Mouse (Mus musculus) embryonic facial prominence, embryonic 14.5 days (tissue): ENCODE data around the gene Cep70. TPM values are rescaled to one million over a fixed set of nuclear protein-coding genes. Genes with fewer than 3 reads are reported as not detected.

Experiments used
- ATAC-seq: fragments of 200-750 bp; cut with Nextera tagmentation; 2 replicates; pipeline ENCODE4 v1.8.0; 2017; ENCODE audit warnings: low read depth, moderate number of reproducible peaks, moderate TSS enrichment
- DNase-seq: peaks from one replicate; pipeline ENCODE4 v3.0.0-alpha.2; 2015; ENCODE audit warnings: low spot score
- H3K27ac ChIP-seq: fragments of 300-500 bp; sonication (generic); replicated peaks from 2 replicates; pipeline ENCODE4 v1.5.1; 2014; ENCODE audit warnings: low read depth, mild to moderate bottlenecking, low read length, moderate library complexity
- H3K27me3 ChIP-seq: fragments of 300-500 bp; sonication (generic); replicated peaks from 2 replicates; pipeline ENCODE4 v1.6.1; 2014; ENCODE audit warnings: low read length; ENCODE audit not compliant: control insufficient read depth, insufficient read depth
- H3K36me3 ChIP-seq: fragments of 300-500 bp; sonication (generic); 2 replicates; pipeline ENCODE4 v1.6.1; 2014; ENCODE audit warnings: low read length, mixed read lengths; ENCODE audit not compliant: control insufficient read depth, insufficient read depth
- H3K4me1 ChIP-seq: fragments of 300-500 bp; sonication (generic); 2 replicates; pipeline ENCODE4 v1.6.1; 2014; ENCODE audit warnings: antibody characterized with exemption, low read length; ENCODE audit not compliant: control insufficient read depth, insufficient read depth
- H3K4me2 ChIP-seq: fragments of 300-500 bp; sonication (generic); 2 replicates; pipeline ENCODE4 v1.6.1; 2014; ENCODE audit warnings: low read depth, mild to moderate bottlenecking, low read length, moderate library complexity, mixed read lengths
- H3K4me3 ChIP-seq: fragments of 300-500 bp; sonication (generic); 2 replicates; pipeline ENCODE4 v1.5.1; 2014; ENCODE audit warnings: low read depth, mild to moderate bottlenecking, low read length
- H3K9ac ChIP-seq: fragments of 300-500 bp; sonication (generic); 2 replicates; pipeline ENCODE4 v1.6.1; 2014; ENCODE audit warnings: low read depth, mild to moderate bottlenecking, low read length, moderate library complexity, mixed read lengths
- H3K9me3 ChIP-seq: fragments of 300-500 bp; sonication (generic); 2 replicates; pipeline ENCODE4 v1.6.1; 2016; ENCODE audit warnings: low read length; ENCODE audit not compliant: control insufficient read depth
- whole genome bisulfite sequencing: fragments of 180-500 bp; shearing (Covaris S2); extraction: QIAGEN DNeasy Blood & Tissue Kit; methylation state at CpG from one replicate; pipeline ENCODE4 v1.1.7; 2014; 5-methylcytosine and 5-hydroxymethylcytosine counted together
- polyA plus RNA-seq: library from polyadenylated mRNA; unstranded; fragments of >200 nt; fragmentation: Nextera tagmentation; extraction: Ambion mirVana; gene quantifications from 2 replicates; pipeline ENCODE4 v1.2.1, GENCODE M21; 2014

The Cep70 gene
- polyA plus RNA-seq, 1 experiment from 2014 or later: 22.2 TPM

DNA sequence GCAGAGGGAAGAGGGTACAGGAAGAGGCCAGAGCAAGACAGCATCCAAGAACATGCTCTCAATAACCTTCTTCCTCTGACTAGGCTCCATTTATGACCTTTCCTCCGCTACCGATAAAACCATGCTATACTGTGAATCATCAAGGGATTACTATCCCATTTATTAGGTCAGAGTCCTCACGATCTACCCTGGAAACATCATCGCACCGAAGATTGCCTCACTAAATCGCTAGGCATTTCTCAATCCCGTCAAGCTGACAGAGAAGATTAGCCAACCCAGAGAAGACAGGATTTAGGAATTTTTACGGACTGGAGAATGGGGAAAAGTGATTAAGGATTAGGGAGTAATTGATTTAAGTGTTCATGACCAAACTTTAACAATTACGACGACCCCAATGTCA is 4.9 kb upstream of the Cep70 start:
- H3K4me2 ChIP-seq: no peak overlapping the region
- no peak overlapping the region for H3K9ac ChIP-seq
- H3K9me3 ChIP-seq: no peaks in the 10 kb centered on the region
- H3K4me1 ChIP-seq: no peaks in the 10 kb centered on the region
- no peaks in the 10 kb centered on the region for H3K36me3 ChIP-seq
- no peak for ATAC-seq
- H3K27me3 ChIP-seq: no peaks in the 10 kb centered on the region
- DNase-seq: no peak
- no peak overlapping the region for H3K4me3 ChIP-seq
- no peak overlapping the region for H3K27ac ChIP-seq
- 77% methylated on average over 10 of the region's 10 CpGs for WGBS

DNA sequence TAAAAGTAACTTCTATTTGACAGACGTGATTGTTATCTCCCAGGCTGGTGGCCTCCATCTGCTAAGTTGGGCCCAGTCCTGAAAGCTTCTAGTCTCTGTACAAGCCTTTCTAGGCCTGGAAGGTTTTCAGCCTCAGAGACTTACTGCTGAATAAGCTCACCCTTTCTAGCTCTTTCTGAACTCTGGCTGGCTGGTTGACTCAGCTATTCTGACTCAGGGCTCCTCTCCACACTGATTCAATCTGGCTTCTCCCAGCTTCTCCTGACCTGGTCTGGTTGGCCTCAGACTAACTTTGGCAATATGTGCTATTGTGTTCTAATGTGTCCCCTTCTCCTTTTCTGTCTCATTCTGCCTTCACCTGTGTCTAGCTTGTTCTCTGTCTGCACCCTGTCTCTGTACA is 3.9 kb upstream of the Cep70 start:
- ATAC-seq (no peak), DNase-seq (no peak)
- no peak overlapping the region for H3K4me2 ChIP-seq
- H3K4me3 ChIP-seq: no peak overlapping the region
- no peak overlapping the region for H3K9ac ChIP-seq
- WGBS: 64% methylated on average over 1 of the region's 1 CpGs
- H3K4me1 ChIP-seq: no peaks in the 10 kb centered on the region
- H3K9me3 ChIP-seq: no peaks in the 10 kb centered on the region
- H3K36me3 ChIP-seq: no peaks in the 10 kb centered on the region
- no peaks in the 10 kb centered on the region for H3K27me3 ChIP-seq
- H3K27ac ChIP-seq: no peak overlapping the region

DNA sequence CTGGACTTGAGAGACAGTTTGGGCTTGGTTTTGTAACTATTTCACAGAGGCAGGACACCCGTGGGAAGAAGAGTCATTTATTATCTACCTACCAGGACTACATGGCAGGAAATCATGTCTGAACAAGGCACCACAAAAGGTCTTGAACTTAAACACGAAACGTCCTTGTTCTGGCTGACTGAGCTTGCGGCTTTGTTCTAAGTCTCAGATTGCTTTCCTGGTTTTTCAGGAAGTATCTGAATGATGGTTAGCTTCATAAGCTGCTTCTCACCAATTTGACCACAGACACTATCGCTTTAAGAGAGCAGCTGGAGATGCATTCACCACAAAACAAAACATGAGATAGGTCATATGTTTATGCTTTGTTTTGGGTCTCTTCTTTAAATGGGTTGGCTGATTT is 2.6 kb upstream of the Cep70 start:
- Histone ChIP-seq H3K4me1 (no peaks in the 10 kb centered on the region), H3K4me2 (no peak overlapping the region), H3K27ac (no peak overlapping the region), H3K4me3 (no peak overlapping the region), H3K36me3 (no peaks in the 10 kb centered on the region), H3K27me3 (no peaks in the 10 kb centered on the region), H3K9ac (no peak overlapping the region), H3K9me3 (no peaks in the 10 kb centered on the region)
- ATAC-seq (no peak), DNase-seq (no peak)
- 65% methylated on average over 5 of the region's 5 CpGs for WGBS

DNA sequence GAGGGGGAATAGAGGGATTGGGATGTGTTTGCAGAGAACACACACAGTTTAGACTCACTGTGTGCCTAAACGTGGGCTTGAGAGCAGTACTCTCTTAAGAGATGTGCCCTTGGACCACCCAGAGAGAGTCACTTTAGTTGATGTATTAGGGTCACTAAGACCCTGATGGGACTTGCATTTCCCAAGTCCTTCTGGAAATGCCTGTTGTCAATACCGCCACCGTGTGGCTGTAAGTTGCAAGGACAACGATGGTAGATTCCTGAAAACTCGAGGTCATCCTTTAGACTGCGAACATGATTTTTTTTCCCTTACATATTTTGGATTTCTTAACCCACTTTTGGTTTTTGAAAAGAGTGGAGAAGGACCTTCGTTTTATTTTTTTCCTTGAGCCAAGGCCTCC is 1.1 kb upstream of the Cep70 start:
- peak overlapping the region; percentile 70 for H3K4me2 ChIP-seq
- H3K36me3 ChIP-seq: no peaks in the 10 kb centered on the region
- WGBS: 4% methylated on average over 7 of the region's 7 CpGs
- ATAC-seq (no peak), DNase-seq (peak; percentile 74)
- no peaks in the 10 kb centered on the region for H3K27me3 ChIP-seq
- no peak overlapping the region for H3K4me3 ChIP-seq
- H3K9ac ChIP-seq: no peak overlapping the region
- no peak overlapping the region for H3K27ac ChIP-seq
- no peaks in the 10 kb centered on the region for H3K9me3 ChIP-seq
- H3K4me1 ChIP-seq: no peaks in the 10 kb centered on the region

DNA sequence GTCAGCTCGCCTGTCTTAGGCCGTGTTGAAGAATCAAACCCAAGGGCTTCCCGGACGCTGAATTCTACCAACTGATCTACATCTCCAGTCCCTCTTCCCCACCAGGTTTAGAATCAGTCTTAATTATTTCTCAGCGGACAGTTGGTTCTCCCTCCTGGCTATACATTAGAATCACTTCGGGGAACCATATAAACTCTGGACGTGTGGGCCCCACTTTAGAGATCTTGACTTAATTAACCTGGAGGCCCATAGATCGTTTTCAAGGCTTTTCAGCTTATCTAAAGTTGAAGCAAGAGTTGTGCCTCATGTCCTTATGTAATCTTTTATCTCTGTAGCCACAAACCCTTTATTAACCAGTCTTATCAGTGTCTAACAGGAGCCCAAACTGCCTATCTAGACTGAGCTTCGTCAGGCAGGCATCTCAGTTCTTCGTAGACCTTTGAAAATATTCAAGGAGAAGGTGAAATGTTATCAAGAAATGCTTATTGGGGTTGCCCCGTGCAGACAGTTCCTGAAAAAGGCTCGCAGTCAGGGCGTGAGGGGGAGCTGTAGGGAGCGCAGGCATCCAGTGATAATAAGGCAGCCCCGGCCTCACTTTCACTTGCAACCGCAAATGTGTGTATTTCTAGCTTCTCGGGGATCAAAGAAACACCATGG is 506 bp upstream of the Cep70 start:
- WGBS: 8% methylated on average over 17 of the region's 17 CpGs

DNA sequence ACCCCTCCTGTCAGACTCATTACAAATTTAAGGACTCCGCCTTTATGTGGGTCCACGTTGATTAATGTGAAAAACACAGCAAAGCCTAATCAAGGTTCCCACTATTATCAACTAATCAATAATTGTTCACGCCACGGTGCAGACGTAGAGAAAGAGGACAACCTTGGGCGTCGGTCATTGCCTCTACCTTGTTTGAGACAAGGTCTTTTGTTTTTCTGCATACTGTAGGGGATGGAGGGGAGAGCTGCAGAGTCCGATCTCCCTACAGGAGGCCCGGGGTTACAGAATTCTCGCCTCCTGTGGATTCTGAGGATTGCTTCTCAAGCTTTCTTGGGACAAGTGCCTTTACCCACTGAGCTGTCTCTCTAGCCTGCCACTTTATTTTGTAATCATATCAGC is 727 bp downstream of the Cep70 start:
- H3K27me3 ChIP-seq: no peaks in the 10 kb centered on the region
- H3K27ac ChIP-seq: peak overlapping the region; percentile 42; the same call in 1 of the 2 replicates
- peak overlapping the region; percentile 75 for H3K4me3 ChIP-seq
- no peaks in the 10 kb centered on the region for H3K9me3 ChIP-seq
- H3K36me3 ChIP-seq: no peaks in the 10 kb centered on the region
- H3K4me1 ChIP-seq: no peaks in the 10 kb centered on the region
- WGBS: 2% methylated on average over 10 of the region's 10 CpGs
- ATAC-seq: peak; percentile 21; the same call in 1 of the 2 replicates
- H3K4me2 ChIP-seq: peak overlapping the region; percentile 70
- DNase-seq: no peak
- peak overlapping the region; percentile 77 for H3K9ac ChIP-seq

More for the DNA sequence above, 506 bp upstream of the Cep70 start:
- Histone ChIP-seq H3K36me3 (no peaks in the 10 kb centered on the region), H3K9me3 (no peaks in the 10 kb centered on the region), H3K27me3 (no peaks in the 10 kb centered on the region), H3K4me1 (no peaks in the 10 kb centered on the region), H3K4me2 (peak overlapping the region; percentile 70), H3K4me3 (peak overlapping the region; percentile 75), H3K9ac (peak overlapping the region; percentile 77), H3K27ac (no peak overlapping the region)
- no peak for DNase-seq
- peak; percentile 68 for ATAC-seq

DNA sequence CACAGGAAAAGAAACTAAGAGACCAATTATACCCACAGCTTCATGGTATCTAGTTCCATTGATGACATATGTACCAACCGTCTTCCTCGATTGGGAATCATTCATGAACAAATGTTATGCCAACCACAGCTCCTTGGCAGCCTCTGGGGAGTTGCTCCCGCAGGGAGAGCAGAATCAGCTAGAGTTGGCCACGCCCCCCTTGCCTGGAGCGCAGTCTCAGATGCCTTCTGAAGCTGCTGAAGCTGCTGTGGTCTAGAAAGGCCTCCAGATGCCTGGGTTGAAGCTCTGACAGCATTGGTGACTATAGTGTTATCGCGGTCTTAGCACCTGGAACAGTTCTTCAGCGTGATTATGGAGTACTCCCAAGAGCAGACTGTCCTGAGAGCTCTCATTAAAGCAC is 5.1 kb downstream of the Cep70 start:
- Histone ChIP-seq H3K9me3 (no peaks in the 10 kb centered on the region), H3K36me3 (no peaks in the 10 kb centered on the region), H3K27me3 (no peaks in the 10 kb centered on the region), H3K4me1 (no peaks in the 10 kb centered on the region), H3K4me3 (no peak overlapping the region), H3K27ac (no peak overlapping the region), H3K9ac (no peak overlapping the region), H3K4me2 (no peak overlapping the region)
- ATAC-seq: peak; percentile 39; the same call in 1 of the 2 replicates
- WGBS: 58% methylated on average over 8 of the region's 8 CpGs
- peak; percentile 47 for DNase-seq

DNA sequence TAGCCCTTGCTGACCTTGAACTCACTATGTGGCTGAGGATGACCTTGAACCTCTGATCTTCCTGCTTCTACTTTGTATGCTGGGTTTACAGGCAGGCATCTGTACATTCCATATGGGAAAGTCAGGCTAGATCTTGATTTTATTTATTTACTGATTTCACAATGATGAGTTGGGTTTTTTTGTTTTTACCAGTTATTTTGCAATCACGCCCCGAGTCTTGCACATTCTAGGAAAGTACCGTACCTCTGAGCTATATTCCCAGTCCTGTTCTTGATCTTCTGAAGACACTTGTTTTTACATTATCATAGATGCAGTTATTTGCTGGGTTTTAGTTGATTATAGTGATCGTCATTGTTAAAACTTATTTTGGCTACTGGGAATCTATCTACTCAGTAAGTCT is 5.7 kb downstream of the Cep70 start:
- Histone ChIP-seq H3K36me3 (peaks cover 3% of the 10 kb centered on the region; the same call in 1 of the 2 replicates), H3K4me2 (no peak overlapping the region), H3K27me3 (no peaks in the 10 kb centered on the region), H3K9ac (no peak overlapping the region), H3K27ac (no peak overlapping the region), H3K4me3 (no peak overlapping the region), H3K4me1 (no peaks in the 10 kb centered on the region), H3K9me3 (no peaks in the 10 kb centered on the region)
- 96% methylated on average over 4 of the region's 4 CpGs for WGBS
- ATAC-seq (no peak), DNase-seq (no peak)

DNA sequence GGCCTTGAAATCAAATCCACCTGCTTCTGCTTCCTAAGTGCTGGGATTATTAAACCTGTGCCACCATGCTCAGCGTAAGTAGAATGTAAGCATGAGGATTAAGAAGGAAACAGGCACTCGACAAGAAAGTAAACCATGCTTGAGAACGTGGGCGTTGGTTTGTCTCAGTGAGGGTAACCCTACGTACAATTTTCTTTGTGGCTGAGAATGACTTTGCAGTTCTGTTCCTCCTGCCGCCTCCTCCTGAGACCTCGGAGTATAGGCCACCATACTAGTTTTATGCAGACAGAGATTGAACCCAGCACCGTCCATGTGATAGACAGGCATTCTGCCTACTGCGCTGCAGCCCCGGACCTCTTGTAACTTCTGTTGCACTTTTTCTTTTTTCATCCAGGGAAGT is 10.7 kb downstream of the Cep70 start:
- ATAC-seq (no peak), DNase-seq (no peak)
- Histone ChIP-seq H3K4me2 (no peak overlapping the region), H3K27me3 (no peaks in the 10 kb centered on the region), H3K36me3 (peaks cover 35% of the 10 kb centered on the region), H3K4me3 (no peak overlapping the region), H3K9me3 (no peaks in the 10 kb centered on the region), H3K27ac (no peak overlapping the region), H3K9ac (no peak overlapping the region), H3K4me1 (no peaks in the 10 kb centered on the region)
- WGBS: 82% methylated on average over 10 of the region's 10 CpGs
